Mouse (Mus musculus) bone marrow macrophage, adult 2 months (primary cell): ENCODE data around the gene 1110051M20Rik.

ENCODE experiments used
- CTCF ChIP-seq: IDR thresholded peaks from 2 replicates; pipeline ENCODE4 v1.5.1; 2012; ENCODE audit warnings: low read depth, mild to moderate bottlenecking, low read length, moderate library complexity
- POLR2A ChIP-seq: IDR thresholded peaks from 2 replicates; pipeline ENCODE4 v1.6.1; 2012; ENCODE audit warnings: mild to moderate bottlenecking, low read depth, low read length, borderline replicate concordance

DNA sequence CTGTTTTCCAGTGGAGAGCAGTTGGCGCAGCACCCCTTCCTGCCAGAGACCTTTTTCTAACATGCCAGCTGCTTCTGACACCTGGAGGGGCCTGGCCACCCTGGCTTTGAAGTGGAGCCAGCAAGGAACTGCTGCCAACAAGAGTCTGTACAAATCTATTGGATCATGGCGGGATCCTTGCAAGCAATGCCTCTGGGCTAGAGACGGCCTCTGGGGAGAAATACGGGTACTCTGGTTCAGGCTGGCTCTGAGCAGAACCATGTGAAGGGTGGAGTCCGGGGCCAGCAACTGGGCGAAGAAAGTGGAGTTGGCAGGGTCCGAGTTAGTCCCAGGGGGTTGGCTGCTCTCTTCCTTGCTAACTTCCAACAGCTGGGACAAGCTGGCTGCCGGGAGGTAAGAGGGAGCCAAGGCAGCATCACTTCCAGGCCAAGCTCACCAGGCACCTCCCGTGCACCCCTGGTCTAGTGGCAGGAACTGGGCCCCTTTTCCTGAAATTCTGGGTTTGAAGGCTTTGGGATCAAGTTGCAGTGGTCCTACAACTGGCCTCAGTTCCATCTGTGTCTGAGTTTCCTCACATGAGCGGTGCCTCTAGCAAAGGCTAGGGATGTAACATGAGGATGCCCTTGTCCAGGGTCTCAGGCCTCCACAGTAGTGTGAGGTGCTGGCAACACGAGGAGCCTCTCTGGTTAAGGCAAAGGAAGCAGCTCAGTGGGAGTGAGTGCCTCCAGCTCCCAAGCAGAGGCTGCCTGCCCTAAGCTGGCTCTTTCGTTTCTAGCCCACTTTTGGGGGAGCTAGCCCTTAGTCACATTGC, 153.1 kb downstream of the 1110051M20Rik start:
- TF ChIP-seq POLR2A (no peak), CTCF (no peak)
